Mouse (Mus musculus): ENCODE data around the gene Slc30a6.

GRCm38 (mm10) chr17:74454660-74455059, 59.3 kb downstream of the Slc30a6 start:
- TF ChIP-seq GATA1 (IDR thresholded peaks at IDR 0.05; ENCODE audit: borderline replicate concordance, low read length), result no peak
- no peak for TF ChIP-seq FLI1 (IDR thresholded peaks at IDR 0.05; ENCODE audit: low read length)

Measured in megakaryocyte, embryonic 14.5 days (primary cell).